Mouse (Mus musculus) myocyte (in vitro differentiated cells): ENCODE data around the gene Elovl6. TPM values are rescaled to one million over a fixed set of nuclear protein-coding genes. Genes with fewer than 3 reads are reported as not detected.

ENCODE experiments used
- H3K27me3 ChIP-seq: one replicate; pipeline ENCODE4 v1.6.1; 2011; ENCODE audit not compliant: control insufficient read depth, insufficient read depth, insufficient read length
- H3K36me3 ChIP-seq: one replicate; pipeline ENCODE4 v1.6.1; 2011; ENCODE audit not compliant: control insufficient read depth, insufficient read depth
- H3K4me2 ChIP-seq: one replicate; pipeline ENCODE4 v1.6.1; 2011; ENCODE audit warnings: low read depth, control low read depth
- H3K4me3 ChIP-seq: one replicate; pipeline ENCODE4 v1.5.1; 2011; ENCODE audit warnings: mild to moderate bottlenecking, control low read depth, moderate library complexity
- H3K79me2 ChIP-seq: one replicate; pipeline ENCODE4 v1.6.1; 2011; ENCODE audit not compliant: control insufficient read depth, insufficient read depth
- H3ac ChIP-seq: one replicate; pipeline ENCODE4 v1.6.1; 2011; ENCODE audit not compliant: control insufficient read depth, insufficient read length
- CEBPB ChIP-seq: IDR thresholded peaks from 2 replicates; pipeline ENCODE4 v1.6.1; 2011; ENCODE audit warnings: mild to moderate bottlenecking, moderate library complexity; ENCODE audit not compliant: poor library complexity, insufficient read depth, severe bottlenecking
- E2F4 ChIP-seq: IDR thresholded peaks from one replicate; pipeline ENCODE4 v1.6.1; 2011; ENCODE audit warnings: mild to moderate bottlenecking, control low read depth, moderate library complexity; ENCODE audit not compliant: insufficient read depth
- MAX ChIP-seq: IDR thresholded peaks from one replicate; pipeline ENCODE4 v1.6.1; 2011; ENCODE audit warnings: low read depth, mild to moderate bottlenecking, control low read depth
- MYOD1 ChIP-seq, 3 experiments: IDR thresholded peaks; one replicate each; pipeline ENCODE4 v1.6.1; 2011; ENCODE audit warnings: control low read depth in 2 of 3, low read depth in 2 of 3, mild to moderate bottlenecking in 2 of 3, moderate library complexity in 1 of 3; ENCODE audit not compliant: insufficient read length in 2 of 3, control insufficient read depth in 1 of 3
- MYOG ChIP-seq, 3 experiments: IDR thresholded peaks; one replicate each; pipeline ENCODE4 v1.6.1; 2011; ENCODE audit warnings: control low read depth in 2 of 3, low read depth in 2 of 3, mild to moderate bottlenecking in 2 of 3; ENCODE audit not compliant: insufficient read length in 2 of 3, control insufficient read depth in 1 of 3, insufficient read depth in 1 of 3
- POLR2A ChIP-seq: IDR thresholded peaks from one replicate; pipeline ENCODE4 v1.6.1; 2011; ENCODE audit warnings: low read depth, mild to moderate bottlenecking, control low read depth, moderate library complexity; ENCODE audit not compliant: insufficient read length
- POLR2AphosphoS2 ChIP-seq: IDR thresholded peaks from one replicate; pipeline ENCODE4 v1.6.1; 2011; ENCODE audit warnings: low read depth, control low read depth; ENCODE audit not compliant: insufficient read length
- REST ChIP-seq: IDR thresholded peaks from one replicate; pipeline ENCODE4 v1.6.1; 2011; ENCODE audit warnings: mild to moderate bottlenecking, control low read depth, moderate library complexity; ENCODE audit not compliant: insufficient read depth, insufficient read length
- SRF ChIP-seq: IDR thresholded peaks from one replicate; pipeline ENCODE4 v1.6.1; 2011; ENCODE audit warnings: low read depth; ENCODE audit not compliant: control insufficient read depth, insufficient read length
- TCF12 ChIP-seq: IDR thresholded peaks from one replicate; pipeline ENCODE4 v1.6.1; 2011; ENCODE audit warnings: mild to moderate bottlenecking, control low read depth; ENCODE audit not compliant: poor library complexity, insufficient read depth, severe bottlenecking
- TCF3 ChIP-seq: IDR thresholded peaks from one replicate; pipeline ENCODE4 v1.6.1; 2011; ENCODE audit warnings: low read depth, control low read depth; ENCODE audit not compliant: insufficient read length
- USF1 ChIP-seq: IDR thresholded peaks from one replicate; pipeline ENCODE4 v1.6.1; 2011; ENCODE audit warnings: low read depth, mild to moderate bottlenecking, control low read depth, moderate library complexity
- polyA plus RNA-seq: library from polyadenylated mRNA; unstranded; fragments of >200 nt; fragmentation: generic; extraction: Trizol; gene quantifications from one replicate; pipeline ENCODE4 v1.2.1, GENCODE M21; 2012; ENCODE audit warnings: missing spikeins

Gene Elovl6
- polyA plus RNA-seq, 1 experiment = 6.8 TPM

DNA sequence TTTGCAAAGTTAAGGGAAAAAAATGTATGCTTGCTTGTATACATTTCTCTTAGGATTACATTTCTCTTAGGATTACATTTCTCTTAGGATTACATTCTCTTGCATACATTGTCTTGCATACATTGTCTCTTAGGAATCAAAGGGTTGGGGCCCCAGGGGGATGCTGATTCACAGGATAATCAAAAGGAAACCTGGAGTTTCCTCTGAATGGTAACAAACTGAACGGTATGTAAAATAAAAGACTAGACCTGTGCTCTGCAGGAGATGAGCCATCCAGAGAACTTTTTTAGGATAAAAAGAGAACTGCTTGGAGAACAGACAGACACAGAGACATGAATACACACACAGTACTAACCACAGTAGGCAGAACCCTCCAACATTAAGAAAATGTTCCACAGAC is 118.8 kb downstream of the Elovl6 start:
- H3K27me3 ChIP-seq = no peaks in the 10 kb centered on the region

DNA sequence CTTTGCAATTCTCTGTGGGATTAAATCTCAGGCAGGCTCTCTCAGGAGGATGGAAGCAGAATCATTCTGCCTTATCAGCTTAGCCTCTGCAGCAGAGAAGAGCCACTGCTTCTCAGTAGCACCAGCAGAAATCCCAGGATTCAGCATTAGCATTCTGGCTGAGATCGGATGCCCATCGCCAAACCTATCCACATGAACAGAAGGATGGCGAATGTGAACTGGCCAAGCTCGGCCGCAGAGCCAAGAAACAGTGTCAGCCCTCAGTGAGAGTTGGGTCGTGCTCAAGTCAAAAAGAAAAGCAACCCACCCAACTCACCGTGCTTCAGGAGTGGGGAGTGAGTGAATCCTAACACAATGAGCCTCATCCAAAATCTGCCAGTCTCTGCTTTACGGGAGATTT is 119.6 kb downstream of the Elovl6 start:
- no peak for TF ChIP-seq MYOD1 (IDR thresholded peaks at IDR 0.05; ENCODE audit: control insufficient read depth in 1 of 3, insufficient read length in 2 of 3, low read depth in 2 of 3)
- TF ChIP-seq POLR2AphosphoS2 = no peak
- no peak for TF ChIP-seq CEBPB
- TF ChIP-seq MYOG (IDR thresholded peaks at IDR 0.05; ENCODE audit: control insufficient read depth in 1 of 3, insufficient read depth in 1 of 3, insufficient read length in 2 of 3, low read depth in 2 of 3) = no peak
- TF ChIP-seq MAX = no peak
- TF ChIP-seq USF1 = no peak
- TF ChIP-seq TCF3 = no peak
- TF ChIP-seq REST = no peak
- no peak for TF ChIP-seq POLR2A
- TF ChIP-seq SRF = no peak
- no peak for TF ChIP-seq E2F4
- no peak for TF ChIP-seq TCF12
- Histone ChIP-seq H3K4me2 (peak overlapping the region; percentile 34), H3ac (no peak overlapping the region)

More for the DNA sequence above, 118.8 kb downstream of the Elovl6 start:
- TF ChIP-seq CEBPB (no peak), USF1 (no peak), MYOG (IDR thresholded peaks at IDR 0.05; ENCODE audit: control insufficient read depth in 1 of 3, insufficient read depth in 1 of 3, insufficient read length in 2 of 3, low read depth in 2 of 3) (no peak), SRF (no peak), MAX (no peak), POLR2AphosphoS2 (no peak), MYOD1 (IDR thresholded peaks at IDR 0.05; ENCODE audit: control insufficient read depth in 1 of 3, insufficient read length in 2 of 3, low read depth in 2 of 3) (no peak)
- H3K36me3 ChIP-seq = no peaks in the 10 kb centered on the region
- H3K79me2 ChIP-seq = no peaks in the 10 kb centered on the region
- H3K4me2 ChIP-seq = no peak overlapping the region
- no peak overlapping the region for H3ac ChIP-seq
- no peak overlapping the region for H3K4me3 ChIP-seq

DNA sequence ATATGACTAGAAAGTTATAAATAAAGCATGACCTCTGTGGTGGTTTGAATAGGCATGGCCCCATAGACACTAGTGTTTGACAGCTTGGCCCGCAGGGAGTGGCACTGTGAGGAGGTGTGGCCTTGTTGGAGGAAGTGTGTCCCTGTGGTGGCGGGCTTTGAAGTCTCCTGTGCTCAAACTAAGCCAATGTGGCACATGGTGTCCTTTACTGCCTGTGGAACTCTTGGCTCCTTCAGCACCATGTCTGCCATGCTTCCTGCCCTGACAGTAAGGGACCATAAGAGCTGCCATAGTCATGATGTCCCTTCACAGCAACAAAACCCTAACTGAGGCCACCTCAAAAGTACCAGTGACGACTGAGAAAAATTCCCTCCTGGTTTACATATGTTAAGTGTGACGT is 120.3 kb downstream of the Elovl6 start:
- TF ChIP-seq POLR2A (no peak), REST (no peak)
- H3K4me3 ChIP-seq = no peak overlapping the region
- no peaks in the 10 kb centered on the region for H3K27me3 ChIP-seq
- no peaks in the 10 kb centered on the region for H3K36me3 ChIP-seq
- peak overlapping the region; percentile 34 for H3K4me2 ChIP-seq
- H3K79me2 ChIP-seq = no peaks in the 10 kb centered on the region
- no peak overlapping the region for H3ac ChIP-seq

More for the DNA sequence above, 119.6 kb downstream of the Elovl6 start:
- Histone ChIP-seq H3K27me3 (no peaks in the 10 kb centered on the region), H3K36me3 (no peaks in the 10 kb centered on the region), H3K4me3 (no peak overlapping the region), H3K79me2 (no peaks in the 10 kb centered on the region)

DNA sequence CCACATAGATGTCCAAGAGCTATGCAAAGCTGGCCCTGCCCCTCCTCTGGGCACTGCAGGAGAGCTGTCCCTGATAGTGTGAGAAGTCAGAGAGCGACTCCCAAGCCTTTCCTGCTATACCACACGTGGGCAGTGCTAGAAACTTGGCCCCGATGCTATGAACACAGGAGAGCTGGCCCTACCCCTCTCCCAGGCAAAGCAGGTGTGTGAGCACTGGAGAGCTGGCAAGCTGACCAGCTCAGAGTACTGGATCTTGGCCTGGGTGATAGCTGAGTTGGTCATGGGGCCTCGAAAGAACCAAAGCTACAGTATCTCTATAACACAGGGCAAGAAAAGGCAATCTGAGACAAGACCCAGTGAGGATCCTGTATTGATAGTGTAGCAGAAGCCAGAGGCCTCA is 124.4 kb downstream of the Elovl6 start:
- Histone ChIP-seq H3ac (no peak overlapping the region), H3K36me3 (no peaks in the 10 kb centered on the region), H3K79me2 (no peaks in the 10 kb centered on the region), H3K4me3 (no peak overlapping the region), H3K4me2 (peak overlapping the region; percentile 35), H3K27me3 (no peaks in the 10 kb centered on the region)
- TF ChIP-seq CEBPB (no peak), MYOD1 (IDR thresholded peaks at IDR 0.05; ENCODE audit: control insufficient read depth in 1 of 3, insufficient read length in 2 of 3, low read depth in 2 of 3) (peak in 1 of 3 experiments; percentile 18)

DNA sequence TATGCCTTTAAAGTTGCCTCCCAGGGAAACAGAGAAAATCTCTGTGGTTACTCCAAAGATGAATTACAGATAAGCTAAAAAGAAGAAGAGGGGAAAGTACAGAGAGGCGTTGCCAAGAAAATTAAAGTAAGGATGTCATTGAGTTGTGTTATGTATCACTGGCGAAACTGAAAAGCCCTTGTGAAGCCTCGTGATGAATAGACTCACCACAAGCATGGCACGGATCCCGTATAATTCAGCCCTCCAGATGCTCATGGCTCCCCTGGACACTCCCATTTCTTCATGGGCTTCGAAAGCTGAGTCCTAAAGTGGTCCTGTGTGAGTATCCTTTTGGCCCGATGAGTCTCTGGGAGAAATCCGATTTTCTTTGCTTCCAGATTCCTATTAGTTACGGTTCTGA is 125.1 kb downstream of the Elovl6 start:
- TF ChIP-seq TCF3 (no peak), REST (no peak), SRF (no peak), TCF12 (no peak), MAX (no peak), E2F4 (no peak), USF1 (no peak), CEBPB (no peak), MYOD1 (IDR thresholded peaks at IDR 0.05; ENCODE audit: control insufficient read depth in 1 of 3, insufficient read length in 2 of 3, low read depth in 2 of 3) (no peak), MYOG (IDR thresholded peaks at IDR 0.05; ENCODE audit: control insufficient read depth in 1 of 3, insufficient read depth in 1 of 3, insufficient read length in 2 of 3, low read depth in 2 of 3) (no peak), POLR2A (no peak), POLR2AphosphoS2 (no peak)
- no peaks in the 10 kb centered on the region for H3K27me3 ChIP-seq
- no peaks in the 10 kb centered on the region for H3K36me3 ChIP-seq
- H3K4me3 ChIP-seq = no peak overlapping the region
- peak overlapping the region; percentile 35 for H3K4me2 ChIP-seq
- no peak overlapping the region for H3ac ChIP-seq
- no peaks in the 10 kb centered on the region for H3K79me2 ChIP-seq
